Mouse (Mus musculus): ENCODE data around the gene Ephb2. TPM values are rescaled to one million over a fixed set of nuclear protein-coding genes. Genes with fewer than 3 reads are reported as not detected.

The Ephb2 gene
- polyA plus RNA-seq, 1 experiment from 2014 or later: 2.3 TPM

- Histone ChIP-seq H3K4me2 (replicated peaks; ENCODE audit: low read depth) (no peak overlapping the region), H3K4me1 (replicated peaks; ENCODE audit: control insufficient read depth, insufficient read depth) (no peaks in the 10 kb centered on the region), H3K27ac (replicated peaks) (no peak overlapping the region), H3K9ac (ENCODE audit: low read length) (no peak overlapping the region), H3K9me3 (ENCODE audit: control insufficient read depth, low read length) (no peaks in the 10 kb centered on the region), H3K36me3 (ENCODE audit: control insufficient read depth, insufficient read depth, low read length) (no peaks in the 10 kb centered on the region), H3K4me3 (ENCODE audit: low read depth, low read length) (no peak overlapping the region), H3K27me3 (ENCODE audit: control insufficient read depth, insufficient read depth, low read length) (no peaks in the 10 kb centered on the region)
- WGBS: 55% methylated on average over 10 of the region's 10 CpGs
- peak; percentile 71 for DNase-seq (ENCODE audit: low spot score)
- TF ChIP-seq EP300 (optimal IDR thresholded peaks at IDR 0.05): no peak
- TF ChIP-seq CTCF (IDR thresholded peaks at IDR 0.05; ENCODE audit: low read depth): no peak
- ATAC-seq (ENCODE audit: low FRiP score, low TSS enrichment): peak; percentile 70
Measured at GRCm38 (mm10) chr4:136842802-136843201, 7.0 kb upstream of the Ephb2 start.

- Histone ChIP-seq H3K4me3 (ENCODE audit: low read depth, low read length) (no peak overlapping the region), H3K4me2 (replicated peaks; ENCODE audit: low read depth) (no peak overlapping the region), H3K9me3 (ENCODE audit: control insufficient read depth, low read length) (no peaks in the 10 kb centered on the region), H3K9ac (ENCODE audit: low read length) (no peak overlapping the region), H3K4me1 (replicated peaks; ENCODE audit: control insufficient read depth, insufficient read depth) (no peaks in the 10 kb centered on the region), H3K27me3 (ENCODE audit: control insufficient read depth, insufficient read depth, low read length) (no peaks in the 10 kb centered on the region), H3K27ac (replicated peaks) (no peak overlapping the region), H3K36me3 (ENCODE audit: control insufficient read depth, insufficient read depth, low read length) (no peaks in the 10 kb centered on the region)
- 43% methylated on average over 4 of the region's 4 CpGs for WGBS
- no peak for DNase-seq (ENCODE audit: low spot score)
- ATAC-seq (ENCODE audit: low FRiP score, low TSS enrichment): no peak
- TF ChIP-seq CTCF (IDR thresholded peaks at IDR 0.05; ENCODE audit: low read depth): no peak
- no peak for TF ChIP-seq EP300 (optimal IDR thresholded peaks at IDR 0.05)
Measured at GRCm38 (mm10) chr4:136842033-136842432, 6.2 kb upstream of the Ephb2 start.

GRCm38 (mm10) chr4:136841056-136841455, 5.3 kb upstream of the Ephb2 start:
- Histone ChIP-seq H3K4me1 (replicated peaks; ENCODE audit: control insufficient read depth, insufficient read depth) (no peaks in the 10 kb centered on the region), H3K27me3 (ENCODE audit: control insufficient read depth, insufficient read depth, low read length) (no peaks in the 10 kb centered on the region), H3K27ac (replicated peaks) (no peak overlapping the region), H3K9me3 (ENCODE audit: control insufficient read depth, low read length) (no peaks in the 10 kb centered on the region), H3K4me2 (replicated peaks; ENCODE audit: low read depth) (no peak overlapping the region), H3K4me3 (ENCODE audit: low read depth, low read length) (no peak overlapping the region), H3K36me3 (ENCODE audit: control insufficient read depth, insufficient read depth, low read length) (no peaks in the 10 kb centered on the region), H3K9ac (ENCODE audit: low read length) (no peak overlapping the region)
- TF ChIP-seq CTCF (IDR thresholded peaks at IDR 0.05; ENCODE audit: low read depth): peak; percentile 96
- no peak for TF ChIP-seq EP300 (optimal IDR thresholded peaks at IDR 0.05)
- DNase-seq (ENCODE audit: low spot score): peak; percentile 88
- peak; percentile 55 for ATAC-seq (ENCODE audit: low FRiP score, low TSS enrichment)
- 12% methylated on average over 5 of the region's 5 CpGs for WGBS

- H3K27ac ChIP-seq (replicated peaks): no peak overlapping the region
- no peaks in the 10 kb centered on the region; the same call in 1 of the 2 replicates for H3K4me1 ChIP-seq (replicated peaks; ENCODE audit: control insufficient read depth, insufficient read depth)
- H3K4me3 ChIP-seq (ENCODE audit: low read depth, low read length): no peak overlapping the region
- no peaks in the 10 kb centered on the region for H3K36me3 ChIP-seq (ENCODE audit: control insufficient read depth, insufficient read depth, low read length)
- no peak for TF ChIP-seq CTCF (IDR thresholded peaks at IDR 0.05; ENCODE audit: low read depth)
- no peak for TF ChIP-seq EP300 (optimal IDR thresholded peaks at IDR 0.05)
- H3K9ac ChIP-seq (ENCODE audit: low read length): no peak overlapping the region
- 53% methylated on average over 9 of the region's 9 CpGs for WGBS
- no peak overlapping the region for H3K4me2 ChIP-seq (replicated peaks; ENCODE audit: low read depth)
- H3K27me3 ChIP-seq (ENCODE audit: control insufficient read depth, insufficient read depth, low read length): no peaks in the 10 kb centered on the region
- ATAC-seq (ENCODE audit: low FRiP score, low TSS enrichment): no peak
- H3K9me3 ChIP-seq (ENCODE audit: control insufficient read depth, low read length): no peaks in the 10 kb centered on the region
- no peak for DNase-seq (ENCODE audit: low spot score)
Measured at GRCm38 (mm10) chr4:136838462-136838861, 2.7 kb upstream of the Ephb2 start.

- Histone ChIP-seq H3K27me3 (ENCODE audit: control insufficient read depth, insufficient read depth, low read length) (no peaks in the 10 kb centered on the region), H3K9ac (ENCODE audit: low read length) (no peak overlapping the region), H3K4me2 (replicated peaks; ENCODE audit: low read depth) (no peak overlapping the region), H3K9me3 (ENCODE audit: control insufficient read depth, low read length) (no peaks in the 10 kb centered on the region), H3K27ac (replicated peaks) (no peak overlapping the region), H3K4me3 (ENCODE audit: low read depth, low read length) (no peak overlapping the region), H3K36me3 (ENCODE audit: control insufficient read depth, insufficient read depth, low read length) (no peaks in the 10 kb centered on the region), H3K4me1 (replicated peaks; ENCODE audit: control insufficient read depth, insufficient read depth) (no peaks in the 10 kb centered on the region; the same call in 1 of the 2 replicates)
- ATAC-seq (ENCODE audit: low FRiP score, low TSS enrichment) (no peak), DNase-seq (ENCODE audit: low spot score) (no peak)
- TF ChIP-seq CTCF (IDR thresholded peaks at IDR 0.05; ENCODE audit: low read depth) (no peak), EP300 (optimal IDR thresholded peaks at IDR 0.05) (no peak)
- WGBS: 52% methylated on average over 9 of the region's 9 CpGs
Measured at GRCm38 (mm10) chr4:136838026-136838425, 2.2 kb upstream of the Ephb2 start.

GRCm38 (mm10) chr4:136836387-136836931, 671 bp upstream of the Ephb2 start:
- Histone ChIP-seq H3K4me2 (replicated peaks; ENCODE audit: low read depth) (peak overlapping the region; percentile 96), H3K36me3 (ENCODE audit: control insufficient read depth, insufficient read depth, low read length) (no peaks in the 10 kb centered on the region), H3K4me1 (replicated peaks; ENCODE audit: control insufficient read depth, insufficient read depth) (no peaks in the 10 kb centered on the region; the same call in none of the 2 replicates), H3K4me3 (ENCODE audit: low read depth, low read length) (peak overlapping the region; percentile 72), H3K9me3 (ENCODE audit: control insufficient read depth, low read length) (no peaks in the 10 kb centered on the region), H3K9ac (ENCODE audit: low read length) (peak overlapping the region; percentile 67), H3K27ac (replicated peaks) (peak overlapping the region; percentile 83), H3K27me3 (ENCODE audit: control insufficient read depth, insufficient read depth, low read length) (no peaks in the 10 kb centered on the region)
- peak; percentile 63 for DNase-seq (ENCODE audit: low spot score)
- no peak for TF ChIP-seq CTCF (IDR thresholded peaks at IDR 0.05; ENCODE audit: low read depth)
- WGBS: 3% methylated on average over 18 of the region's 27 CpGs
- peak; percentile 48 for ATAC-seq (ENCODE audit: low FRiP score, low TSS enrichment)
